Mouse (Mus musculus): ENCODE results near the gene Smg7. TPM values are rescaled to one million over a fixed set of nuclear protein-coding genes. Genes with fewer than 3 reads are reported as not detected.
A peak's percentile ranks its signal among the peaks of the same experiment; 100 is the strongest.

The Smg7 gene
- 45.6 and 49.0 TPM in 2 replicates for polyA plus RNA-seq (2011; ENCODE audit: insufficient read length, low read depth, missing spikeins)

- H3K4me3 ChIP-seq (ENCODE audit: insufficient read depth, low read length) = peak within 1 kb of the TSS; percentile 99
- peak within 1 kb of the TSS; percentile 99 for H3K27ac ChIP-seq (ENCODE audit: insufficient read depth, low read length)
- TF ChIP-seq POLR2A (IDR thresholded peaks at IDR 0.05; ENCODE audit: low read depth, low read length) = peak; percentile 64
- TF ChIP-seq CTCF (IDR thresholded peaks at IDR 0.05; ENCODE audit: borderline replicate concordance, insufficient read depth, low read length) = no peak
- no peaks in the 10 kb centered on the region for H3K4me1 ChIP-seq (ENCODE audit: control insufficient read depth, insufficient read depth, low read length)
Measured at GRCm38 (mm10) chr1:152901765-152902664, at the start of gene Smg7. Gene Smg7, minus strand, starts transcription at chr1:152902646.

DNA sequence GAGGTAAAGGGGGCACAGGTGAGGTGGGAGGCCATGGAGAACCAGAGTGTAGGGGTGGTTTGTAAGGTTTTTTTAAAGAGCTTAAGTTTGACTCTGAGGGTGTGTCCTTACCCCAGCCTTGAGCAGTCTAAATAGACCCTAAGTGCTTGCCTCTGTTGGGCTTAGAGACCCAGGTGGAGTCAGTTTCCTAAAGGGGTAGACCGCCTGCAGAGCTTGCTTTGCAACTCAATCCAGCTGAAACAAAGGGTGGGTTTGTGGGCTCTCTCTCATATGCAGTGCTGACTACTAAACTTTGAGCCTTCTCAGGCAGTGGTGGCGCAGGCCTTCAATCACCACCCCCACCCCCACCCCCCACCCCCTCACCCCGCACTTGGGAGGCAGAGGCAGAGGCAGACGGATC lies 40.5 kb upstream of the Smg7 start:
- no peak for TF ChIP-seq POLR2A (IDR thresholded peaks at IDR 0.05; ENCODE audit: low read depth, low read length)
- no peak for TF ChIP-seq CTCF (IDR thresholded peaks at IDR 0.05; ENCODE audit: borderline replicate concordance, insufficient read depth, low read length)
- H3K27ac ChIP-seq (ENCODE audit: insufficient read depth, low read length) = no peak overlapping the region
- H3K4me3 ChIP-seq (ENCODE audit: insufficient read depth, low read length) = no peak overlapping the region
- H3K4me1 ChIP-seq (ENCODE audit: control insufficient read depth, insufficient read depth, low read length) = no peaks in the 10 kb centered on the region

DNA sequence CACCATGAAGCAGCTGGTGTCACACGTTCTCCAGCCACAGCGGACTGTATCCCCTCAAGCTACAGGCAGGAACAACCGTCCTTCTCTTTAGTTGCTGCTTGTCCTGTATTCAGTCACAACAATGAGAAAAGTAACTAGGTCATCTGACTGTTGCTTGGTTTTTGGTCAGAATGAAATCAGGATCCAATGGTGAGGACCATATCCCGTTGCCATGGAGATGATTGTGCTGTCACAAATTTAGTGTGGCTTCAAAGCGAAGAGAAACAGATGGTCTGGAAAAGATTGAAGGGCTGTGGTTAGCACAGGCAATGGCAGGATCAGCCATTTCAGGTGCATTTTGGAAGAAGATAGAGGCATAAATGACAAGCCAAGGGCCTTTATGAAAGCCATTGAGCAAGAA lies 33.9 kb upstream of the Smg7 start:
- TF ChIP-seq POLR2A (IDR thresholded peaks at IDR 0.05; ENCODE audit: low read depth, low read length) = no peak
- no peak for TF ChIP-seq CTCF (IDR thresholded peaks at IDR 0.05; ENCODE audit: borderline replicate concordance, insufficient read depth, low read length)
- no peak overlapping the region for H3K4me3 ChIP-seq (ENCODE audit: insufficient read depth, low read length)
- H3K4me1 ChIP-seq (ENCODE audit: control insufficient read depth, insufficient read depth, low read length) = no peaks in the 10 kb centered on the region
- H3K27ac ChIP-seq (ENCODE audit: insufficient read depth, low read length) = no peak overlapping the region

- H3K4me3 ChIP-seq (ENCODE audit: insufficient read depth, low read length) = no peak overlapping the region
- H3K4me1 ChIP-seq (ENCODE audit: control insufficient read depth, insufficient read depth, low read length) = no peaks in the 10 kb centered on the region
- no peak overlapping the region for H3K27ac ChIP-seq (ENCODE audit: insufficient read depth, low read length)
- TF ChIP-seq POLR2A (IDR thresholded peaks at IDR 0.05; ENCODE audit: low read depth, low read length) (no peak), CTCF (IDR thresholded peaks at IDR 0.05; ENCODE audit: borderline replicate concordance, insufficient read depth, low read length) (no peak)
Measured at GRCm38 (mm10) chr1:152935476-152935875, 33.0 kb upstream of the Smg7 start.

DNA sequence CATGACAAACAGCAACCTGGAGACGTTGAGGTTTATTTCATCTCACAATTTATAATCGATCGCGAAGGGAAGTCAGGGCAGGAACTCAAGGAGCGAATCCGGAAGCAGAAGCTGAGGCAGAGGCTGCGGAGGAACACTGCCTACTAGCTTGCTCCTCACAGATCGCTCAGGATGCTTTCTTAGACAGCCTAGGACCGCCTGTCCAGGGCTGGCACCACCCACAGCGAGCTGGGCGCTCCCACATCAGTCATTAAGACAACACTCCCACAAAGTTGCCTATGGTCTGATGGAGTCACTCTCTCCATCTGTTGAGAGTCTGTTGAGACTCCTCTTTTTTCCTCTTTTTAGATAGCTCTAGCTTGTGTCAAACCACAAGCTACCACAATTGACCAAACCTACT lies 31.5 kb upstream of the Smg7 start:
- Histone ChIP-seq H3K27ac (ENCODE audit: insufficient read depth, low read length) (no peak overlapping the region), H3K4me3 (ENCODE audit: insufficient read depth, low read length) (no peak overlapping the region), H3K4me1 (ENCODE audit: control insufficient read depth, insufficient read depth, low read length) (no peaks in the 10 kb centered on the region)
- TF ChIP-seq POLR2A (IDR thresholded peaks at IDR 0.05; ENCODE audit: low read depth, low read length) (no peak), CTCF (IDR thresholded peaks at IDR 0.05; ENCODE audit: borderline replicate concordance, insufficient read depth, low read length) (no peak)

DNA sequence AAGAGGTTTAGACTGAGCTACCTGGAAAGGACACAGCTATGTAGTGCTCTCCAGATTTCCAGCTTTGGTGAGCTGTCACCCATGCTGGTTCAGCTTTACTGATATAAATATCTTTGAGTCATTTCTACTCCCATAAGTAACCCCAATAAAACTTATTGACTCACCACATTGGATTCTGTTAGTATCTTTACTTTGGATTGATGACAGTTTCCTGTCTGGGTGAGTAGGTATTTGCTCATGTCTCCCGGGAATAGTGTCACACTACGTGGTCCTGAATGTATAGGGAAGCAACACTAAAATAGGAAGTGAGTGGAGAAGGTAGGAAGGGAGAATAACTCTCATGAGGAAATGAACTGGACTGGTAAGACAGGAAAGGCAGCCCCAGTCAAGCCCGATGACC lies 19.3 kb upstream of the Smg7 start:
- TF ChIP-seq POLR2A (IDR thresholded peaks at IDR 0.05; ENCODE audit: low read depth, low read length) (no peak), CTCF (IDR thresholded peaks at IDR 0.05; ENCODE audit: borderline replicate concordance, insufficient read depth, low read length) (no peak)
- peaks cover 2% of the 10 kb centered on the region for H3K4me1 ChIP-seq (ENCODE audit: control insufficient read depth, insufficient read depth, low read length)
- peak overlapping the region; percentile 70 for H3K27ac ChIP-seq (ENCODE audit: insufficient read depth, low read length)
- no peak overlapping the region for H3K4me3 ChIP-seq (ENCODE audit: insufficient read depth, low read length)

DNA sequence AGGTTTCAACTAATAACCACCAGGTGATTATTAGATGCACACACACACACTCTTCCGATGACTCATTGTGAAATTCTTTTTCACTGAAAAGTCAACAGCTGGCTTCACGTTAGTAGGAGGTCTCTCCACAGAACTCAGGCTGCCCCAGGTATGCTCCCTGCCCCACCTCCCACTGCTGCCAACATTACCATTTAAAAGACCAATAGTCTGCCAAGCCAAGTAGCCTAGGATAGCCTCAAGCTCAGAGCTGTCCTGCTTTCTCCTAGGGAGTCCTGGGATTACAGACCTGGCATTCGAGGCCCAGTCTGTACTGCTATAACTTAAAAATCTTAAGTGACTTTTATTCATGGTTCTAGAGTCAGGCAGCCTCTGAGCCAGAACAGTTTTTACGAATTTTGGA lies 15.2 kb upstream of the Smg7 start:
- H3K4me1 ChIP-seq (ENCODE audit: control insufficient read depth, insufficient read depth, low read length) = peaks cover 2% of the 10 kb centered on the region
- no peak overlapping the region for H3K4me3 ChIP-seq (ENCODE audit: insufficient read depth, low read length)
- H3K27ac ChIP-seq (ENCODE audit: insufficient read depth, low read length) = no peak overlapping the region
- TF ChIP-seq POLR2A (IDR thresholded peaks at IDR 0.05; ENCODE audit: low read depth, low read length) (no peak), CTCF (IDR thresholded peaks at IDR 0.05; ENCODE audit: borderline replicate concordance, insufficient read depth, low read length) (no peak)

DNA sequence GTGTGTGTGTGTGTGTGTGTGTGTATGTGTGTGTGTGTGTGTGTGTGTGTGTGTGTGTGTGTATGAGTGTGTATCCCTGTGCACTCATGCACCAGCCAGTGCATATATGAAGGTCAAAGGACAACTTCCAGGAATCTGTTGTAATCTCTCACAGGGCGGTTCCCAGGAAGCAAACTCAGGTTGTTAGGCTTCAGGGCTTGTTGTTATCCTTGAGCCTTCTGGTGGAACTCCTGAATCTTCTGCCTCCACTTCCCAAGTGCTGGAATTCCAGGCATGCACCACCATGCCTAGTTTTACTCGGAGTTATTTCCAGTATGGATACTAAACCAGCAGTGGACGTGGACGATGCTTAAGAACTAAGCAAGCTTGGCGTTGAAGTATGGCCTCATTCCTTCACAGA lies 14.5 kb upstream of the Smg7 start:
- H3K4me1 ChIP-seq (ENCODE audit: control insufficient read depth, insufficient read depth, low read length) = peaks cover under 1% of the 10 kb centered on the region
- no peak overlapping the region for H3K27ac ChIP-seq (ENCODE audit: insufficient read depth, low read length)
- no peak overlapping the region for H3K4me3 ChIP-seq (ENCODE audit: insufficient read depth, low read length)
- TF ChIP-seq CTCF (IDR thresholded peaks at IDR 0.05; ENCODE audit: borderline replicate concordance, insufficient read depth, low read length) (no peak), POLR2A (IDR thresholded peaks at IDR 0.05; ENCODE audit: low read depth, low read length) (no peak)

DNA sequence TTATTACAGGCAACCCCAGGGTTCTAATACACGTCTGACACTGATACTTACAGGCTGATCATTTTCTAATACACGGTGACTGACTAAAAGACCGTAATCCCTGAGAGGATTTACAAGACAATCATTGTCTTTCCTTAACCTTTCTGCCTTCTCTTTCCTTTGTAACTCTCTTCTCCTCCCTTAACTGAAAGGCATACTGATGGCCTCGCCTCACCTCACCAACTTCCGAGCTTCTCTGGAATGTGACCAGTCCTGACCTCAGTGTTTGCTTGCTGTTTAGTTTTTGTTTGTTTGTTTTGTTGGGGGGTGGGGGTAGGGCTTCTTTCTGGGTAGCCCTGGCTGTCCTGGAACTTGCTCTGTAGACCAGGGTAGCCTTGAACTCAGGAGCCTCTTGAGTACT lies 13.3 kb upstream of the Smg7 start:
- H3K27ac ChIP-seq (ENCODE audit: insufficient read depth, low read length) = no peak overlapping the region
- no peak for TF ChIP-seq CTCF (IDR thresholded peaks at IDR 0.05; ENCODE audit: borderline replicate concordance, insufficient read depth, low read length)
- TF ChIP-seq POLR2A (IDR thresholded peaks at IDR 0.05; ENCODE audit: low read depth, low read length) = no peak

More for the DNA sequence above, 13.3 kb upstream of the Smg7 start:
- no peaks in the 10 kb centered on the region for H3K4me1 ChIP-seq (ENCODE audit: control insufficient read depth, insufficient read depth, low read length)
- no peak overlapping the region for H3K4me3 ChIP-seq (ENCODE audit: insufficient read depth, low read length)

Measured in embryonic fibroblast, embryonic 13.5 days (primary cell).